Mouse (Mus musculus) left cerebral cortex, adult 2 months (tissue): ENCODE results near the gene Tmem199. TPM values are rescaled to one million over a fixed set of nuclear protein-coding genes. Genes with fewer than 3 reads are reported as not detected.
A peak's percentile ranks its signal among the peaks of the same experiment; 100 is the strongest.

Source experiments
- DNase-seq, 2 experiments: peaks; one replicate each; pipeline ENCODE4 v3.0.0; 2021 to 2022; ENCODE audit warnings: low spot score in 2 of 2, mixed read lengths in 1 of 2; ENCODE audit errors: extremely low spot score in 1 of 2
- H3K27ac ChIP-seq: fragments of 200-600 bp; 2 replicates; pipeline ENCODE4 v1.8.1; 2022
- H3K4me3 ChIP-seq: fragments of 200-600 bp; 2 replicates; pipeline ENCODE4 v1.8.1; 2022
- CTCF ChIP-seq: fragments of 200-600 bp; IDR thresholded peaks from 2 replicates; pipeline ENCODE4 v1.8.1; 2022; ENCODE audit warnings: antibody characterized with exemption, mild to moderate bottlenecking, moderate library complexity
- intact Hi-C: fragments of 180-260 bp; cut with DNase I; formaldehyde crosslinking; loops from one replicate; pipeline ENCODE4 v1.15.1; 2025
- total RNA-seq, 2 experiments: library from RNA; stranded (reverse); gene quantifications; 2 replicates each; pipeline ENCODE4 v1.2.3; 2021

The Tmem199 gene
- total RNA-seq, 2 experiments from 2014 or later: 40.6 to 44.3 TPM

DNA sequence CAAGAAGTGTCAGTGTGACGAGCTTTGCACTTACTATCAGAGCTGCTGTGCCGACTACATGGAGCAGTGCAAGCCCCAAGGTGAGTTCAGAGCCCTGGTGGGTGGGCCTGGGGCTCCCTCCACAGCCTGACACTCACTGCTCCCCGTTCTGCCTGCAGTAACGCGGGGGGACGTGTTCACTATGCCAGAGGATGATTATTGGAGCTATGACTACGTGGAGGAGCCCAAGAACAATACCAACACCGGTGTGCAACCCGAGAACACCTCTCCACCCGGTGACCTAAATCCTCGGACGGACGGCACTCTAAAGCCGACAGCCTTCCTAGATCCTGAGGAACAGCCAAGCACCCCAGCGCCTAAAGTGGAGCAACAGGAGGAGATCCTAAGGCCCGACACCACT lies 12.4 kb downstream of the Tmem199 start:
- no peak for DNase-seq
- Histone ChIP-seq H3K4me3 (no peak overlapping the region; the same call in 1 of the 2 replicates), H3K27ac (no peak overlapping the region)
- intact Hi-C loops: no loop called here
- TF ChIP-seq CTCF: no peak

DNA sequence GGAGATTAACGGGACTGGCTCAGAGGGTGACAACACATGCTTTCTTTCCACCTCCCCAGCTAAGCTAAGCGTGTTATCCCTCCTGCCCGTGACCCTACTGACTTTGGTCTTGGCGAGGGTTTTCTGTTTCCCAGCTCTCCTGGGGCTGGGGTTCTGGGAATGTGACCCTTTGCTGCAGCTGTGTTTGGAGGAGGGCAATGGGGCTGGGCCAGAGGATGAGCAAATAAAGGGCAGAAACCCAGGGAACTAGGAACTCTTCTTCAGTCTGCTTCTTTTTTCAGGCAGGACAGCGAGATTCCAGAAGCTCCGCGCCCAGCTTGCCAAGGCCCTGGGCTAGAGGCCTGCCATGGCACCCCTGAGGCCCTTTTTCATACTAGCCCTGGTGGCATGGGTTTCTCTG lies 13.0 kb downstream of the Tmem199 start, which contains the start of gene Vtn:
Gene Vtn, plus strand, starts transcription at position 88 of the 400 bp plus-strand sequence.
- no peak for DNase-seq
- Histone ChIP-seq H3K27ac (peak within 1 kb of the TSS; percentile 91), H3K4me3 (peak within 1 kb of the TSS; percentile 86)
- no peak for TF ChIP-seq CTCF
- intact Hi-C loops: no loop called here

DNA sequence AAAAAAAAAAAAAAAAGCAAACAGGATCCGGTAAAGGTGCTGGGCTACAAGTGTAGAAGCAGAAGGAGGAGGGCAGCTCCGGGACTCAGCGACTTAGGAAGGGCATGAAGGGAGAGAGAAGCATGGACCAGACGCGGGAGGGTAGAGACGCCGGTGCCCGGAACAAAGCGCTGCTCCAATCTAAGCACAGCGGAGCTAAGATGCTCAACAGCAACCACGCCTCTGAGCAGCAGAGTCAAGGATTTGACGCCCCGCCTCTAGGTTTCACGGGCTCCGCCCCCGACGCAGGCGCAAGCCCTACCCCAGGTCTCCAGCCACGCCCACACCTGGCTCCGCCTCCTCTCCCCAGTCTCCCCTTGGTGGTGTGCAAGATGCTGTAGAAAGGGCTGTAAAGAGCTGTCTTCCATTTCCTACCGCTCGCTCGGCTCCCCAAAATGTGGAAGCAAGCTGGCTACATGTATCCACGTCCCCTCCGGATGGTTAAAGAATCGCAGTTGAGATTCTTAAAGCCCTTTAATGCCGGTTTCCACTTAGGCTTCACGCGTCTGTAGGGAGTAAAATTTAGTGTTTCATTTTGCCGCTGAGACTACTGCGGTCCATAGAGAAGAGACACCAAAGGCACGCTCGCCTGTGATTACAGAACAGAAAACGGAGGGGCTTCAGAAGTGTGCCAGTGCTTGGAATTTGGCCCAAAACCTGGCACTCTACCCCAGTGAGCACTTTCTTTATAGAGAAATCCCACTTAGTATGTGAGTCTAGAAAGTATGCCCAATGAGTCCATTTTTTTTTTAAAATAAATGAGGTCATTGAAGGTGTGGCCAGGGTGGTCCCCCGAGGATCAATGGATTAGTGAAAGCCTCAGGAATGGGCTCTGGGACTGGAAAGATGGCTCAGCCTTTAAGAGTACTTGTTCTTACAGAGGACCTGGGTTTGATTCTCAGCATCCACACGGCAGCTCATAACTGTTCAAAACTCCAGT lies 14.1 kb downstream of the Tmem199 start, which contains the start of gene Sarm1:
Gene Sarm1, minus strand, starts transcription at position 211 of the 979 bp plus-strand sequence.
- intact Hi-C loops: no loop called here
- peak within 1 kb of the TSS; percentile 91 for H3K27ac ChIP-seq
- DNase-seq: peak; percentile 94 to 95
- TF ChIP-seq CTCF: no peak; the same call in 1 of the 2 replicates
- peak within 1 kb of the TSS; percentile 86 for H3K4me3 ChIP-seq

DNA sequence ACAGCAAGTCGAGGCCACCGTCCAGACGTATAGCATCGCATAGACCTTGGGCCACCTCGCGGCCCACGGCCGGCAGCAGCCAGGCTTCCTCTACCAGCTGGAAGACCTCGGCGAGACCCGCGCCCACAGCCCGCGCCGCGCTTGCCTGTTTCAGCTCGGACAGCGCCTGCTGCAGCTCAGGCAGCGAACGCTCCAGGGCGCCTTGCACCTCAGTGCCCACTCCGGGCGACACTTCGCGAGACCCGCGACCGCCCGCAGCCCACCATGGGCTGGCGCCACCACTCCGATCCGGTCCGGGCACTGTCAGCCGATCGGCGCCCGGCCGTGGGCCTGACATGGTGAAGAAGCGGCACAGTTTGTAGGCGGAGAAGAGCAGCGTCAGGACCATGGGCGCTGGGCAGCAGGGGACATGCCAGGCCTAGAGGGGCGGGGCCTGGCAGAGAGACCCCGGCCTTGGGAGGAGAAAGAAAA lies 14.9 kb downstream of the Tmem199 start:
- peak; percentile 51 to 52 for DNase-seq
- no peak; the same call in 1 of the 2 replicates for TF ChIP-seq CTCF
- intact Hi-C loops: no loop called here
- peak overlapping the region; percentile 90 for H3K27ac ChIP-seq
- peak overlapping the region; percentile 86 for H3K4me3 ChIP-seq

DNA sequence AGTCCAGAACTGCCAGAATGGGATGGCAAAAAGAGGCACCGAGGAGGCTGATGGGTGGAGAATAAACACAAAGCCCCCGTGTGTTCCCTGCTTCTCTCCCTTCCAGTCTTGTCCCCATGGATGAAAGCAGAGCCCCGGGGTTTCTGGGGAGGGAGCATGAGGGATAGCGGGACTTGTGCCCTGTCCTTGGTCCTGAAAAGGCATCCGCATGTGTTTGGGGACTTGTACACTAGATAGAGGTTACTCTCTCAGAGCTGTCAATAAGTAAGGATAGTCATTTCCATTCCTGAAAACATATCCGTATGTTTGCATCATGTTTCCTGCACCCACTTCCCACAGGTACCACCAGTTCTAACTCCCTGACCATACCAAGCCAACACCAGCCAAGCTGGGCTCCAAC lies 16.1 kb downstream of the Tmem199 start:
- H3K27ac ChIP-seq: no peak overlapping the region
- intact Hi-C loops: no loop called here
- peak overlapping the region; percentile 86 for H3K4me3 ChIP-seq
- no peak for TF ChIP-seq CTCF
- DNase-seq: no peak

DNA sequence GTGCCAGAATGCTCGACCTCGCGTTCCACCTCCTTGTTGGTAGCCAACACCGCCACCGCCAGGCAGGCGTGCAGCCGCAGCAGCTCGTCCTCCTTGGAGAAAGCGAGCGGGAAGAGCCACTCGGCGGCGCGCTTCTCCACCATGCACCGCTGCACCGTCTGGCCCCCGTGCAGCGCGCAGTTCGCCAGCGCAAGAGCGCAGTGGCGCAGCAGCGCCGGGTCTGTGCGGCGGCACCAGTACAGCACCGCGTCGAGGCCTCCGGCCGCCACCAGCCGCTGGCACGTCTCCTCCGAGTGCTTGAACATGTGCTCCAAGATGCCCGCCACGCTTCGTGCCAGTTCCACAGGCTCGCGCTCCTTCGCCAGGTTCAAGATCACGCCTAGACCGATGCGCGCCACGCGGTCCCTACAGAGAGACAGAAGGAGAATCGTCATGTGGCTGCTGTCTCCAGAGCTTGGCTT lies 21.2 kb downstream of the Tmem199 start:
- peak; percentile 35 for TF ChIP-seq CTCF
- intact Hi-C loops: no loop called here
- peak; percentile 66 to 70 for DNase-seq
- peak overlapping the region; percentile 34 for H3K4me3 ChIP-seq
- H3K27ac ChIP-seq: no peak overlapping the region

DNA sequence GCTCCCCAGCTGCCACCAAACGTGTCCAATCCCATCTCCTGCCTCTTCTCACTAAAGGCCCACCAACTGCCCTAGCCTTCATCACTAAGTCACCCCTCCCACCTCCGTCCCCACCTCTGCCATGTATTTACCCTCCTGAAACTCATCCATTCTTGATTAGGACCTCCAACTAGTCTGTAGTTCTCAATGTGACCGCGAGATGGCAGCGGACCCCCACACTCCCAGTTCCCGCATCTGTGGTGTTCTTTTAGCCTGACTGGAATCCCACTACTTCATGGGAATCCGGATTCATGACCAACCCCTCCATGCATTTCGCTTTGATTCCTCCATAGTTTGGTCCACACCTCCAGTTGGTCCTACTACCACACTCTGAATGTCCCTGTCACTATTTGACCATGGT lies 23.8 kb downstream of the Tmem199 start:
- H3K27ac ChIP-seq: no peak overlapping the region
- peak; percentile 83 for TF ChIP-seq CTCF
- DNase-seq: peak; percentile 66 to 75
- intact Hi-C loops: no loop called here
- no peak overlapping the region for H3K4me3 ChIP-seq

DNA sequence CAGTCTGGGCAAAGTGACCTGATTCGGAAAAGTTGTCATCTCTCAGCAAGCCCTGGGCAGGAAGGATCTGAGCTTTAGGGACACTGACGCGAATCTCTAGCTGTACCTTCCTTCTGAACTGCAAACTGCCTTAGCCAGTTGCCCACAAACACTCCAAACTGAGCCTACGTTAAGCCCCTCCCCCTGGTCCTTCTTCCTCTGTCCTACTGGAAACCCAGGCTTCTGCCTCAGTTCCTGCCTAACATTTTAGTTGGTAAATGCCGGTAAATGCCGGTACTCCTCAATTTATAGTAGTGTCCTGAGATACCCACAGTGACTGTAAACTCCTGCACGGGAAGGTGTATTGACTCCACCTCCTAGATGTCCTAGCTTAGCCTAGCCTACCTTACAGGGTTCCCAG lies 28.3 kb downstream of the Tmem199 start:
- TF ChIP-seq CTCF: no peak
- intact Hi-C loops: no loop called here
- H3K4me3 ChIP-seq: no peak overlapping the region
- no peak overlapping the region for H3K27ac ChIP-seq
- no peak for DNase-seq

DNA sequence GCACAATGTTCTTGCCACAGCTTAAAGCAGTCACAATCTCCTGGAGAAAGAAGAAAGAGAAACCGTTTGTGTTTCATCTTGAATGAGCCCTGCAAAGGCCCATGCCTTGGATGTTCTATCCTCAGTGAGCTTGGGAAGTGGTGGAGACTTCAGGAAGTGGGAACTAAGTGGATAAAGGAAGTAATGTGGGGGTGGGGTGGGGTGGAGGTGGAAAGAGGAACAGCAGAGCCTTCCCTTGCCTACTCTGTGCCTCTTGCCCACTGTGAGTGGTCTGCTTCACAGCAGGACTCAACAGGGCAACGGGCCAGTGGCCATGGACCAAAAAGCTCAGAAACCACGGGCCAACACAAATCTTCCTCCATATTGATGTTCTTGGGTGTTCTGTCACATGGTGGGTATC lies 36.7 kb downstream of the Tmem199 start:
- no peak for DNase-seq
- TF ChIP-seq CTCF: no peak
- H3K4me3 ChIP-seq: no peak overlapping the region
- H3K27ac ChIP-seq: no peak overlapping the region
- intact Hi-C loops: no loop called here

DNA sequence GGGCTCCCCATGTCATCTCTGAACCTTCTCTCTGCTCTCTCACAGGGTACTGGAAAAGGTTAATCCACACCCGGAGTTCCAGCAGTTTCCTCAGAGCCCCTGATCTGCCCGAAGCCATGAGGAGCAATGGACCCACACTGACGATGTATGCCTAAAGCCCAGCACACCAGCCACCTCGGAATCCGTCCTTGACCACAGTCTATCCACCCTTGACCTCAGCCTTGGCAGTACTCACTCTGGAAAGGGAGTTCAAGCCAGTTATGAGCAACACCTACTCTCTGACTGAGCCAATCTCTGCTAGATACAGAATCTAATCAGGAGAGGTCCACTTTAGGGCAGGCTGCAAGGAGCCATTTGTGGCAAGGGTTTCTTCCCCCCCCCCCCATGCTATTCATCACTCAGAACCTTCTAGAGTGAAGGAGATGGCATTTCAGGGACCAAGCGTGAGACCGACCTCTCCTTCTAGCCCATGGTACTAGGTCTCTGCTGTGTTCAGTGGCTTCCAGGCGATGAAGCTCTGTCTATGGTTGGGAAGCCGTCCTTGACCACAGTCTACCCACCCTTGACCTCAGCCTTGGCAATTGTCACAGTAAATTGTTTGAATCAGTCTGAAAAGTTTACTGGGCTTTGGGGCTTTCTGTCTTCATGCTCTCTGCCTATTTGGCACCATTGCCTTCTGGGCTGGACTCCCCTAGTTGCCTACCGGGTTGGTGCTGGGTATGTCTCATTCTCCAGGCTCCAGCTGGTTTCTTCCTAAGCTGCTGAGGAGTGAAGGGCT lies 40.5 kb downstream of the Tmem199 start:
- TF ChIP-seq CTCF: no peak
- Histone ChIP-seq H3K27ac (no peak overlapping the region), H3K4me3 (no peak overlapping the region)
- no peak for DNase-seq
- intact Hi-C loops: no loop called here

DNA sequence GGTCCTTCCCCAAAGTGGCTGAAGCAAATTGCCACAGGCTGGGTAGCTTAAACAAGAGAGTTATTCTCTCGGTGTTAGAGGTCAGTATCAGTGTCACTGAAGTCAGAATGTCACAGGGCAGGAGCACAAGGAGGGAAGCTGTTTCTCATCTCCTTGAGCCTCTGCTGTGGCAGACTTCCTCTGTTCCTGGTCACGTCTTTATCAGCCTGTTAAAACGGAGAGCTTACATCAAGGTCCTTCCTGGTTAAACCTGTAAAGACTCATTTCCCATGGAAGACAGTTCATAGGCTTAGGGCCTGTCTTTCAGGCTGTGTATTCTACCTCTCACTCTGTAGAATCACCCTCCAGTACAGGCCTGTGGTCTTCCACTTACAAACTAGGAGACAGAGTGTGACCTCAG lies 44.0 kb downstream of the Tmem199 start:
- no peak overlapping the region for H3K4me3 ChIP-seq
- TF ChIP-seq CTCF: no peak
- intact Hi-C loops: no loop called here
- no peak overlapping the region for H3K27ac ChIP-seq
- DNase-seq: no peak

DNA sequence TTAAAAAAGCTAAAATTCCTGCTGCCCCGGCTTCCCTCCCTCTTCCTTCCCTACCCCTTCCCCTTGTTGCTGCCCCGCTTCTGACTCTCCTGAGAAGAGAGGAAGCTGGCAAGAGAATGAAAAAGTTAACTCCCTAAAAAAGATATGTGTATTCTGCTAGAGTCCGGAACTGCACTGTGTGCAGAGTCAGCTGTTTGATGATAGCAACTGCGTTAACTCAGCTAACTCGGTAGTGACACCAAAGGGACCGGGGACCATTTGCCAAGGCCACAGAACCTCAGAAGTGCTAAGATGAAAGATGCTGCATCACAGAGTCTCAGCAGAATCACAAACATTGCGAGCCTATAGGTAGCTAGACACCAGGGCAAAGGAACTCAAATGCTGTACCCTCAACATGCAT lies 44.5 kb downstream of the Tmem199 start:
- DNase-seq: no peak
- H3K4me3 ChIP-seq: no peak overlapping the region
- intact Hi-C loops: no loop called here
- TF ChIP-seq CTCF: no peak
- H3K27ac ChIP-seq: no peak overlapping the region
